Mouse (Mus musculus) ES-Bruce4 (cell line): Measurements from ENCODE around the gene Slc6a4.

Source experiments
- CTCF ChIP-seq: IDR thresholded peaks from one replicate; pipeline ENCODE4 v1.8.1; 2011; ENCODE audit warnings: low read depth, low read length
- EP300 ChIP-seq: IDR thresholded peaks from 2 replicates; pipeline ENCODE4 v1.6.1; 2011; ENCODE audit warnings: low read depth, low read length; ENCODE audit not compliant: insufficient read depth

DNA sequence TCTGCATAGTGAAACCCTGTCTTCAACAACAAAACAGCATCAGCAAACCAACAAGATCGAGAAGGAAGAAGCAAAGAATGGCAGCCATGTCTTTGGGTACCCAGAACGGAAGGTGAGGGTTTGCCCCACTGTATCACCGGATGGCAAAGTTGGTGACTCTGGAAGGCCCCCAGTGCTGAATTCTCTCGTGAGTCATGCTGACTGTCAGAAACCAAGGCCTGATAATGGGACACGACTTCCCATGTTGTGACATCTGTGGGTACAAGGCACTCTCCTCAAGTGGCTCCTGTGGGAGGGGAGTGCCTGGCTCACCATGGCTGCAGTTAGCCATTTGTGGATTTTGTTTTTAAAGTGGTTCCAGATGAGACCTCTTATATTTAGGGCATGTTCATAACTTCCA, 7.6 kb upstream of the Slc6a4 start:
- TF ChIP-seq CTCF (no peak), EP300 (no peak)
